Mouse (Mus musculus) ovary, postnatal 36 days (tissue): ENCODE data around the gene Lsamp.

Source experiments
- DNase-seq: peaks from one replicate; pipeline ENCODE4 v3.0.0; 2022; ENCODE audit warnings: low spot score, mixed read lengths

Lsamp gene

GRCm38 (mm10) chr16:41777586-41777985 lies 1793.4 kb downstream of the Lsamp start:
- DNase-seq, result no peak

GRCm38 (mm10) chr16:41785600-41785999 lies 1801.4 kb downstream of the Lsamp start:
- DNase-seq, result no peak

- DNase-seq, result no peak
These were observed 1802.5 kb downstream of the Lsamp start for GRCm38 (mm10) chr16:41786704-41787103.

- no peak for DNase-seq
These were observed 1803.0 kb downstream of the Lsamp start for GRCm38 (mm10) chr16:41787146-41787545.

- DNase-seq, result no peak
These were observed 1805.9 kb downstream of the Lsamp start for GRCm38 (mm10) chr16:41790016-41790415.

- no peak for DNase-seq
These were observed 1836.2 kb downstream of the Lsamp start for GRCm38 (mm10) chr16:41820369-41820768.

- no peak for DNase-seq
These were observed 1842.9 kb downstream of the Lsamp start for GRCm38 (mm10) chr16:41826899-41827604.

- DNase-seq, result no peak
These were observed 1843.4 kb downstream of the Lsamp start for GRCm38 (mm10) chr16:41827605-41827948.

GRCm38 (mm10) chr16:41834637-41835036 lies 1850.5 kb downstream of the Lsamp start:
- no peak for DNase-seq

- DNase-seq, result no peak
These were observed 1851.6 kb downstream of the Lsamp start for GRCm38 (mm10) chr16:41835745-41836144.

GRCm38 (mm10) chr16:41839751-41840404 lies 1855.7 kb downstream of the Lsamp start:
- no peak for DNase-seq

- no peak for DNase-seq
These were observed 1862.7 kb downstream of the Lsamp start for GRCm38 (mm10) chr16:41846903-41847302.

GRCm38 (mm10) chr16:41871917-41872593 lies 1887.9 kb downstream of the Lsamp start:
- no peak for DNase-seq

- DNase-seq, result no peak
These were observed 1904.5 kb downstream of the Lsamp start for GRCm38 (mm10) chr16:41888546-41889165.

GRCm38 (mm10) chr16:41900783-41901182 lies 1916.6 kb downstream of the Lsamp start:
- no peak for DNase-seq

- no peak for DNase-seq
These were observed 1919.5 kb downstream of the Lsamp start for GRCm38 (mm10) chr16:41903654-41904053.

GRCm38 (mm10) chr16:41912584-41913193 lies 1928.5 kb downstream of the Lsamp start:
- DNase-seq, result no peak

- no peak for DNase-seq
These were observed 1929.2 kb downstream of the Lsamp start for GRCm38 (mm10) chr16:41913346-41913745.

- no peak for DNase-seq
These were observed 1932.2 kb downstream of the Lsamp start for GRCm38 (mm10) chr16:41916342-41916741.

- no peak for DNase-seq
These were observed 1933.1 kb downstream of the Lsamp start for GRCm38 (mm10) chr16:41917057-41917821.

GRCm38 (mm10) chr16:41929546-41929945 lies 1945.4 kb downstream of the Lsamp start:
- DNase-seq, result no peak

- DNase-seq, result no peak
These were observed 1951.5 kb downstream of the Lsamp start for GRCm38 (mm10) chr16:41935701-41936100.
